Mouse (Mus musculus) ES-E14 (cell line): Measurements from ENCODE around the gene Npepps.

ENCODE experiments used
- HCFC1 ChIP-seq: IDR thresholded peaks from 2 replicates; pipeline ENCODE4 v1.6.1; 2012; ENCODE audit warnings: low read length, inconsistent platforms, borderline replicate concordance; ENCODE audit not compliant: insufficient read depth
- ZC3H11A ChIP-seq: IDR thresholded peaks from 2 replicates; pipeline ENCODE4 v1.6.1; 2012; ENCODE audit warnings: low read depth, mild to moderate bottlenecking, inconsistent platforms, low read length, borderline replicate concordance

DNA sequence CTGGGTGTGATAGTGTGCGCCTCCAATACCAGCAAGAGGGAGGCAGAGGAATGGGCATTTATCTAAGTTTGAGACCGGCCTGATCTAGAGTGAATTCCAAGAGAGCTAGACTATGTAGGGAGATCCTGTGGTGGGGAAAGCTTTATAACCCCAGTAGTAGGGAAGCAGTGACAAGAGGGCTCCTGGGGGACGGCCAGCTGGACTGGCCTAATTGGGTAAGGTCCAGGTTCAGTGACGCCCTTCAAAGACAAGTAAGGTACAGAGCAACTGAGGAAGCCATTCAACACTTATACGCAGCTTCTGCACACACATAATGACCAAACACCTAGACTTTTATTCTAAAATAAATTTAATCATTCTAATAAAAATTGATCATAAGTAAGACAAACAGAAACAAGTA lies 48.0 kb downstream of the Npepps start:
- TF ChIP-seq HCFC1, result no peak
- no peak for TF ChIP-seq ZC3H11A
